Mouse (Mus musculus) heart, embryonic 10.5 days (tissue): ENCODE results near the gene Calr. TPM values are rescaled to one million over a fixed set of nuclear protein-coding genes. Genes with fewer than 3 reads are reported as not detected.

Experiments
- DNase-seq: peaks from one replicate; pipeline ENCODE4 v3.0.0-alpha.2; 2017; ENCODE audit warnings: low spot score
- H3K27ac ChIP-seq: fragments of 300-500 bp; sonication (generic); 2 replicates; pipeline ENCODE4 v1.5.1; 2016; ENCODE audit warnings: mild to moderate bottlenecking
- H3K27me3 ChIP-seq: fragments of 300-500 bp; sonication (generic); 2 replicates; pipeline ENCODE4 v1.6.1; 2016; ENCODE audit warnings: mild to moderate bottlenecking; ENCODE audit not compliant: poor library complexity, insufficient read depth, severe bottlenecking
- H3K36me3 ChIP-seq: fragments of 300-500 bp; sonication (generic); 2 replicates; pipeline ENCODE4 v1.6.1; 2016; ENCODE audit warnings: mild to moderate bottlenecking, moderate library complexity
- H3K4me1 ChIP-seq: fragments of 300-500 bp; sonication (generic); 2 replicates; pipeline ENCODE4 v1.6.1; 2016; ENCODE audit warnings: mild to moderate bottlenecking
- H3K4me3 ChIP-seq: fragments of 300-500 bp; sonication (generic); 2 replicates; pipeline ENCODE4 v1.5.1; 2016; ENCODE audit warnings: mild to moderate bottlenecking, moderate library complexity
- H3K9me3 ChIP-seq: fragments of 300-500 bp; sonication (generic); 2 replicates; pipeline ENCODE4 v1.6.1; 2016; ENCODE audit warnings: mild to moderate bottlenecking, moderate library complexity
- whole genome bisulfite sequencing: fragments of 180-500 bp; shearing (Covaris S2); methylation state at CpG from one replicate; pipeline ENCODE4 v1.1.7; 2016; 5-methylcytosine and 5-hydroxymethylcytosine counted together
- polyA plus RNA-seq: library from polyadenylated mRNA; unstranded; fragments of >200 nt; fragmentation: Nextera tagmentation; extraction: Ambion mirVana; gene quantifications from 2 replicates; pipeline ENCODE4 v1.2.1, GENCODE M21; 2016

The Calr gene
- polyA plus RNA-seq, 1 experiment from 2014 or later = 1,047 TPM

DNA sequence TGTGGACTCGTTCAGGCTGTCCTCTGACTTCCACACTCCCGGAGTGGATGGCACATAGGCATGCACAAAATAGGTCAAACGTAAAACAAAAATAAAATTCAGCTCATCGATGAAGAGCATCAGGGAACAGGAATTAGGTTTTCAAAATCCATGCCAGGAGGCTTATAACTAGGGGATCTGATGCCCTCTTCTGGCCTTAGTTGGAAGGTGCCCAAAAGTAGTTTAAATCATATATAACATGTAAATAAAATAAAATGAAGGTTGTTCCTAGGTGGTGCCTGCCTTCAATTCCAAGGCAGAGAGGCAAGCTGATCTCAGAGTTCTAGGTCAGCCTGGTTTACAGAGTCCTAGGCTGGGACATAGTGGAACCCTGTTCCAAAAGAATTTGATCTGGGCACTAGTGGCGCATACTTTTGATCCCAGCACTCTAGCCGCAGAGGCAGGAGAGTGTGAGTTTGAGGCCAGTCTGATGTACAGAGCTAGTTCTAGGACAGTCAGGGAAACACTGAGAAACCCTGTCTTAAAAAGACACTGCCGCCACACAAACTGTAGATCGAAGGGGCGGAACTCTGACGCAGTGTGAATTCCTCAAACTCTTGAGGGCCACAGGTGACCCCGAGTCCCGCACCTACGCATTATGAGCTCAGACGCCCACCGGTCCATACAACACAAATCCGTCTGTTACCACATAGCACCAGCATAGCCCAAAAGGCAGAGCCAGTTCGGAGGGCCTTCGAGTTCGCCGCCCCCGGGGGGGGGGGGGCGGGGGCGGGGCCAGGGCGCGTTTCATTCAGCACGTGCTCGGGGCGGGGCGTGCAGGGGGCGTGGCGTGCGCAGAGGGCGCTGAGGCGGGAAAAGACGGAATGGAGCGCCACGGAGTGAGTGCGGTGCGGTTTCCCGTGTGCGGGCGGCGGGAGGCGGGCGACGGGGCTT is 24.9 kb upstream of the Calr start, which contains the start of gene Syce2:
Gene Syce2, plus strand, starts transcription at position 736 of the 933 bp plus-strand sequence.
- peak; percentile 90 for DNase-seq
- no peaks in the 10 kb centered on the region for H3K9me3 ChIP-seq
- H3K27me3 ChIP-seq = peaks cover 10% of the 10 kb centered on the region; the same call in 1 of the 2 replicates
- WGBS = 10% methylated on average over 46 of the region's 46 CpGs
- H3K4me1 ChIP-seq = peaks cover 14% of the 10 kb centered on the region
- H3K4me3 ChIP-seq = peak within 1 kb of the TSS; percentile 63
- peak within 1 kb of the TSS; percentile 88 for H3K27ac ChIP-seq
- H3K36me3 ChIP-seq = peaks cover 32% of the 10 kb centered on the region

DNA sequence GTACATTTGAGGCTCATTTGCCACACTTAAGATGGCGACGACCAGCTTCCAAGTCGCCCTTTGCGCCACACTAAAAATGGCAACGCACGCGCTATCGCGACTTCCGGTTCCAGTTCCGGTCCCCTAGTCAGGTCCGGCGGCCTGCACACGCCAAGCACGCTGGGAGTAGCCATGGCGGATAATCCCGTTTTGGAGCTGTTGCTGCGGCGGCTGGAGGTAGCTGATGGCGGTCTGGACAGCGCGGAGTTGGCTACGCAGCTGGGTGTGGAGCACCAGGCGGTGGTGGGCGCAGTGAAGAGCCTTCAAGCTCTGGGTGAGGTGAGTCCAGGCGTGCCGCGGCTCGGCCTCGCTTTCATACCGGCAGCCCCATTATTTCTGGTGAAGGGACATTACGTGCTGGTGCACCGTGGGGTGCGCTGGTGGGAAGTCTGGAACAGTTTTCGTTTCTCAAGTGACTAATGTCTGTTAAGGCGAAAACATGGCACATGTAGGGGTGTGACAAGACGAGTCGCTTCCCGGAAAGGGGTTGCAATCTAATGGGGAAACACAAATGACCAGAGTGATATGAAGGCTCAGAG is 10.2 kb upstream of the Calr start, which contains the start of gene Farsa:
Gene Farsa, plus strand, starts transcription at position 126 of the 578 bp plus-strand sequence.
- DNase-seq = peak; percentile 98
- H3K27me3 ChIP-seq = no peaks in the 10 kb centered on the region
- H3K9me3 ChIP-seq = no peaks in the 10 kb centered on the region
- peak within 1 kb of the TSS; percentile 96 for H3K27ac ChIP-seq
- peak within 1 kb of the TSS; percentile 98 for H3K4me3 ChIP-seq
- under 1% methylated on average over 39 of the region's 39 CpGs for WGBS
- H3K4me1 ChIP-seq = peaks cover 17% of the 10 kb centered on the region
- H3K36me3 ChIP-seq = peaks cover 31% of the 10 kb centered on the region

DNA sequence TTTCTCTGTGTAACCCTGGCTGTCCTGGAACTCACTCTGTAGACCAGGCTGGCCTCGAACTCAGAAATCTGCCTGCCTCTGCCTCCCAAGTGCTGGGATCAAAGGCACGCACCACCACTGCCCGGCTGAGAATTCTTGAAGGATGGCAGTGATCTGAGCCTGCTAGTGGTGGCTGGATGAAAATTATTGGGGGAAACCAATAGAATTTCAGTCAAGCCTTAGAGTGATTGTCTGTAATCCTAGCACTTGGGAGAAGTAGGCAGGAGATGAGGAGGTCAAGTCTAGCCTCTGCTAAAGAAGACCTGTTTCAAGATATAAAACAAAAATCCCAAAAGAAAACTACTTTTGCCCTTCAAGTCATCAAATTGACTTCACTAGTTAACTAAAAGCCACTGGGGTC is 9.7 kb upstream of the Calr start:
- Histone ChIP-seq H3K36me3 (peaks cover 26% of the 10 kb centered on the region), H3K27ac (peak overlapping the region; percentile 96), H3K4me3 (peak overlapping the region; percentile 98), H3K9me3 (no peaks in the 10 kb centered on the region), H3K4me1 (peaks cover 17% of the 10 kb centered on the region), H3K27me3 (no peaks in the 10 kb centered on the region)
- no peak for DNase-seq
- 89% methylated on average over 3 of the region's 3 CpGs for WGBS

DNA sequence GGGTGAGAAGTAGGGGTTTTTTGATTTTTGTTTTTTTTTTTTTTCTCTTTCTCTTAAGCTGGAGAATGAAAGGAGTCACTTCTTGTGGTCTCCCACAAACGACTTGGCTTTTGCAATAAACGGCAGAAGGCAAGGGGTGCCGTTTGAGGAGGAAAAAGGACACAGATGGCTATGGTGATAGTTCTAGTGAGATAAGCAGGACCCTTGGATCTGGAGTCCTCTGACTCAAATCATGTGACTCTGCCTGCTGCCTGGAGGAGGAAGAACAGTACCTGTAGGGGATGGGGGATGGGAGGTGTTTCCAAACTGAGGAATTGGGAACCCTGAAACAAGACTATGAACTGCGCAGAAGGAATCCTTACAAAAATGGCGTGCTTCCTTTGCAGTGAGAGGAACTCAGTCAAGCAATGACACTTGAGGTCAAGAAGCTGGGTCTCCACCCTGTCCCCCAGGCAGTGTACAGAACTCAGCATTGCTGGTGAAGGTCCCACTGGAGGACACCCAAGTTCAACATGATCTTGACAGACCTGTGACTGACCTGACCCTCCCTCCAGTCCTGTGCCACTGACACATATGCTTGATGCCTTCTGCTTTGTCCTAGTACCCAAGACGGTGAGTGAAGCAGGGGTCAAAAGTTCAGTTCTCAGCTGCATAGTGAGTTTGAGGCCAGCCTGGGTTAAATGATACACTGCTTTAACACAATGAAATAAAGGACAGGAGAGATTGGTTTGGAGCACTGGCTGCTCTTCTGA is 1.1 kb upstream of the Calr start:
- Histone ChIP-seq H3K4me1 (peaks cover 26% of the 10 kb centered on the region), H3K4me3 (peak overlapping the region; percentile 98), H3K36me3 (peaks cover 32% of the 10 kb centered on the region), H3K9me3 (no peaks in the 10 kb centered on the region), H3K27ac (peak overlapping the region; percentile 97), H3K27me3 (no peaks in the 10 kb centered on the region)
- no peak for DNase-seq
- WGBS = 37% methylated on average over 6 of the region's 6 CpGs

DNA sequence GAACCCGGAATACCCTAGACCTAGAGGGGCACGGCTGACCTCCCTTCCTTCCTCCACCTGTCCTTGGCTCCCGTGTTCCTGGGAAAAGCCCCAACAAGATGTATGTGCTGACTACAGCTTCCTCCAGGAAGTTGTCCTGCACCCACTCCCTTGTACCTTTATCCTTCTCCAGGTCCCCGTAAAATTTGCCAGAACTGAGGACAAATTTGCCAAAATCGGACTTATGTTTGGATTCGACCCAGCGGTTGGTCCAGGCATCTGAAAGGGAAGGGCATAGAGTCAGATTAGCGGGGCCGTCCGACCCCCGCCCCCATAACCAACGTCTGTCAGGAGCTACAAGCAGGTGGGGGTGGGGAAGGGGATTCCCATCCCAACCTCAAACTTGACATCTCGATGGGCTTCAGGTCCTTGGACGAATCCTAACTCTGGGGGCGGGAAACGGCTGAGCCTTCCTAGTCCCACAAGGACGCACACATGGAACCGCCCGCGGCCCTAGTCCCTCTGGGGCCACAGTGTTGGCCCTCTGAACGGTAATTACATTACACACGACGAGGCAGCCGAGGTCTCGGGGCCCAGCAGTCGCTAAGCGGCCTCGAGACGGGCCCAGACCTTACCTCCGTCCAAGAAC is 526 bp downstream of the Calr start:
- Histone ChIP-seq H3K4me3 (peak overlapping the region; percentile 98), H3K4me1 (peaks cover 29% of the 10 kb centered on the region), H3K27me3 (no peaks in the 10 kb centered on the region), H3K27ac (peak overlapping the region; percentile 97), H3K9me3 (no peaks in the 10 kb centered on the region), H3K36me3 (peaks cover 48% of the 10 kb centered on the region)
- no peak for DNase-seq
- WGBS = under 1% methylated on average over 30 of the region's 30 CpGs

DNA sequence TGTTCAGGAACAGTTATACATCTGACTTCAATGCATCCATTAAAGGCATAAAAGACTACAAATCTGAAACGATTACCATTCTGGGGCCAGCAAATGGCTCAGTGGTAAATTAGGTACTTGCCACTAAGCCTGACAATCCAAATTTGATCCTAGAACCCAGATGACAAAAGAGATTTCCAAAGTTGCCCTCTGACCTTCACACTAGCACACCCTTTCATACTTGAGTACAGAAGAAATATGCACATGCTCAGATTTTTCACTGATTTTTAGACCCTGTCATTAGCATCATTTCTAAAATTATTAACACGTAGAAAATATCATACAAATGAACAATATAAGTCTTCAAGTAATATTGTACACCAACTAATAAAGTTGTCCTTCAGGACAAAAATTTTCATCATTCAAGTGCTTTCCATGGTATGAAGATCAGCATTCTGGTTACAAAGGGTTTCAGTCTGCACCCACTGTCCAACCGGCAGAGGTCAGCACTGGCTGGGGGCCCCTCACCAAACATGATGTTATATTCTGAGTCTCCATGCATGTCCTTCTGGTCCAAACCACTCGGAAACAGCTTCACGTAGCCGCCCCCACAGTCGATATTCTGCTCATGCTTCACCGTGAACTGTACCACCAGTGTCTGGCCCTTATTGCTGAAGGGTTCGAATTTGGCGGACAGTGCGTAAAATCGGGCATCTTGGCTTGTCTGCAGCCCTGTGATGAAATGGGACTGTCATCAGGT is 1.2 kb downstream of the Calr start:
- 15% methylated on average over 12 of the region's 12 CpGs for WGBS
- peaks cover 29% of the 10 kb centered on the region for H3K4me1 ChIP-seq

DNA sequence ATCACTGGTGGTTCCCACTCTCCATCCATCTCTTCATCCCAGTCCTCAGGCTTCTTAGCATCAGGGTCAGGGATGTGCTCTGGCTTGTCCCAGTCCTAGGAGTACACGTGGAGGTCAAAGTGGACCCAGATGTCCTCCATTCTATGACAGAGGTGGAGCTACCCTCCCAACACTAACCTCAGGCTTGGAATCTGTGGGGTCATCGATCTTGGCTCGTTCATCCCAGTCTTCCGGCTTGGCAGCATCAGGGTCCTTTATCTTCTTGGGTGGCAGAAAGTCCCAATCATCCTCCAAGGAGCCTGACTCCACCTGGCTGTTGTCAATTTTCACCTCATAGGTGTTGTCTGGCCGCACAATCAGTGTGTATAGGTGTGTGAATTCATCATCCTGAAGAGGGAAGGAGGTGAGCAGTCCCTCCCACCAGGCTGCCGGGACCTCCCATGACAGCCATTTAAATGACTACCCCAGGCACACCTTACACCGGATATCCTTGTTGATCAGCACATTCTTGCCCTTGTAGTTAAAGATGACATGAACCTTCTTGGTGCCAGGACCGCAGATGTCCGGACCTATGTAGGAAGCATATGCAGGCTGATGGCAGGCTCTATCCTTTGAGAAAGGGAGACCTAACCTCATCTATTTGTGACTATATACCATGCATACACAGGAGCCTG is 2.2 kb downstream of the Calr start:
- peaks cover 49% of the 10 kb centered on the region for H3K36me3 ChIP-seq
- peaks cover 29% of the 10 kb centered on the region for H3K4me1 ChIP-seq
- H3K27me3 ChIP-seq = no peaks in the 10 kb centered on the region
- 81% methylated on average over 9 of the region's 9 CpGs for WGBS
- DNase-seq = no peak
- H3K9me3 ChIP-seq = no peaks in the 10 kb centered on the region
- H3K4me3 ChIP-seq = peak overlapping the region; percentile 98
- no peak overlapping the region for H3K27ac ChIP-seq

More for the DNA sequence above, 1.2 kb downstream of the Calr start:
- Histone ChIP-seq H3K36me3 (peaks cover 49% of the 10 kb centered on the region), H3K27me3 (no peaks in the 10 kb centered on the region), H3K4me3 (peak overlapping the region; percentile 98), H3K9me3 (no peaks in the 10 kb centered on the region), H3K27ac (peak overlapping the region; percentile 97)
- peak; percentile 79 for DNase-seq

DNA sequence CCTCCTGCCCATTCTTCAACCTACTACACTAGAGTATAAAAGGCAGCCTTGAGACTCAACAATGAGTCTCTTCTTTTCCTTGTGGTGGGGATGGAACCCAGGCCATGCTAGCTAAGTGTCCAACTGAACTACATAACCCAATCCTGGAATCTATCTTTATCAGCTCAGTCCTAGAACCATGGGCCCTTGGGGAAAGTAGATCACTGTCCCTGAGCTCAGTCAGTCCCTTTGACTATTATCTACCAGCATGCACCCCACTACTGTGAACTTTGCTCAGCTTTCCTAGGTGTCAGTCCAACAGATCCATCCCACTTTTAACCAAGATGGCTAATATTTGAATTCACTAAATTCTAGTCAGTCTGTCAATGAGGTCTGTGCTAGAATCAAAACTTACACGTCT is 5.2 kb downstream of the Calr start:
- Histone ChIP-seq H3K4me3 (no peak overlapping the region), H3K36me3 (peaks cover 71% of the 10 kb centered on the region), H3K9me3 (no peaks in the 10 kb centered on the region), H3K27ac (no peak overlapping the region), H3K4me1 (peaks cover 39% of the 10 kb centered on the region), H3K27me3 (no peaks in the 10 kb centered on the region)
- DNase-seq = no peak
- WGBS = 77% methylated on average over 1 of the region's 1 CpGs

DNA sequence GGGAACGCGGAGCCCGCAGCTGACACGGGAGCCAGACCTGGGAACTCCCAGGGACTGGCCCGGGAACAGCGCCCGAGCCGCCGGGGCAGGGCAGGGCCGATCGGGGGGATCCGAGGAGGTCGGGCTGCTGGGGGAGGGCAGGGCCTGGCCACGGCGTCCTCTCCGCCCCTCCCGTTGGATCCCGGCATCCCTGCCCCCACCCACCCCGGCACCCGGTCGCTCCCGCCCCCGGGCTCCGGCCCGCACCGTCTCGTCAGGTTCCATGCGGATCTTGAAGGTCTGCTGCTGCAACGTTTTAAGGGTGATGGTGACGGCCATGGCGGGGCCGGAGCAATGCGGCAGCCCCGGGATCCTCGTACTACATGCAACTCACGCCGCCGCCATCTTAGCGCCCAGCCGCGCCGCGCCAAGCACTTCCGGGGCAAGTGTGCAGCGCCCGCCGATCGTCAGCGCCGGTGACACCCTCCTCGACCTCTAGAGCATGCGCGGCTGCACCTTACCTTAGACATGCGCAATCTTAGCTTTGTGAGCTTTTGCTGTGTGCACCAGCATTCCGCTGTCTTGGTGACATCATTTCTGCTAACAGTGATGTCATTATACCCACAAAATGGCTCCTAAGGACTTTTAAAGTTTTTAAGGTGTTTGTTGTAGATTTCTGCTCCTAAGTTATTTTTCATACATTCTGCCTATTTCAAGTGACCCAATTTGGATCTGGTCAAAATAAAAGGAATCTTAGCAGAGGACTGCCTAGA is 6.3 kb downstream of the Calr start, which contains the start of gene Rad23a:
Gene Rad23a, minus strand, starts transcription at position 418 of the 752 bp plus-strand sequence.
- DNase-seq = peak; percentile 97
- Histone ChIP-seq H3K4me1 (peaks cover 39% of the 10 kb centered on the region), H3K27me3 (no peaks in the 10 kb centered on the region), H3K9me3 (no peaks in the 10 kb centered on the region), H3K4me3 (peak within 1 kb of the TSS; percentile 88), H3K27ac (peak within 1 kb of the TSS; percentile 97), H3K36me3 (peaks cover 76% of the 10 kb centered on the region)
- WGBS = under 1% methylated on average over 55 of the region's 55 CpGs

DNA sequence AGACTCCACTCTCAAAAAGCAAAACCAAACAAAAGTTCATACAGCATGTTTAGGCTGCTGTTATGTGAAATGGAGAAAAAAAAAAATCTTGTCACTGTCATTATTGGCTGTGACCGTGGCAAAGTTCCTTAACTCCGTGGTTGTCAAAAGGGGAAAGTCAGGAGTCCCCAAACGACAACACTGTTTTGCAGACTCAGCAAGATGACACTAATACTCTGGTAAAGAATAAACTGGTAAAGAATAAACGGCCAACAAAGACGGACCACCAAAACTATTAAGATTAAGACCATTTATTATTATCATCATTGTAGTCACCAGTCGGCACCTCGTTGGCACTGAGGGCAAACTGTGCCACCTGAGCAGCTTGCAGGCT is 6.9 kb downstream of the Calr start:
- no peak for DNase-seq
- H3K9me3 ChIP-seq = no peaks in the 10 kb centered on the region
- 5% methylated on average over 7 of the region's 7 CpGs for WGBS
- H3K4me3 ChIP-seq = peak overlapping the region; percentile 88
- H3K4me1 ChIP-seq = peaks cover 36% of the 10 kb centered on the region
- peaks cover 75% of the 10 kb centered on the region for H3K36me3 ChIP-seq
- H3K27me3 ChIP-seq = no peaks in the 10 kb centered on the region
- H3K27ac ChIP-seq = peak overlapping the region; percentile 97

DNA sequence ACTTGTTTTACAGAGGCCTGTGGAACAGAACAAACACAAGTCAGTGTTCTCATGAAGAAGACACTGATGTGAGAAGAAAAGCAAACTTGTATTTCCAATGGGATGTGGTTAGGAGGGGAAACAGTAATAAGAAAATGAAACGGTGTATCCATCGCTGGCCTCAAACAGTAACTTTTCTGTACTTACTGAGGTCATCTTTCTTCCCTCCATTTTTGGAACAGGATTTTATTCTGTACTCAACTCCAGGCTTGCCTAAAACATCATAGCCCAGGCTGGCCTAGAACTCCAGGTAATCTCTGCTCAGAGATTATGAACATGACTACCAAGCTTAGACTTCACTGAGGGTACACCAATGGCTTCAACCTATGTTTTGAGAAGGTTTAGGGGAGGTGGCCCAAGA is 7.3 kb downstream of the Calr start:
- Histone ChIP-seq H3K27ac (peak overlapping the region; percentile 97; the same call in 1 of the 2 replicates), H3K27me3 (no peaks in the 10 kb centered on the region), H3K4me1 (peaks cover 35% of the 10 kb centered on the region), H3K36me3 (peaks cover 75% of the 10 kb centered on the region), H3K4me3 (peak overlapping the region; percentile 88), H3K9me3 (no peaks in the 10 kb centered on the region)
- 89% methylated on average over 2 of the region's 2 CpGs for WGBS
- no peak for DNase-seq
